Mouse (Mus musculus): ENCODE data around the gene Mrln. TPM values are rescaled to one million over a fixed set of nuclear protein-coding genes. Genes with fewer than 3 reads are reported as not detected.
"Not testable (repeated sequence)": the region's sequence is repeated elsewhere in the genome, so short reads cannot be mapped to it uniquely, and the experiment has no call there.

Mrln gene
- polyA plus RNA-seq, 1 experiment from 2014 or later, result not detected

- H3K4me3 ChIP-seq, result no peak overlapping the region
- no peak for ATAC-seq (ENCODE audit: borderline replicate concordance, extremely low read depth, low FRiP score, low TSS enrichment)
- no peaks in the 10 kb centered on the region for H3K27me3 ChIP-seq
- H3K4me2 ChIP-seq, result no peak overlapping the region
- WGBS, result 80% methylated on average over 6 of the region's 6 CpGs
- H3K27ac ChIP-seq, result no peak overlapping the region
- H3K9ac ChIP-seq, result no peak overlapping the region
- peaks cover 8% of the 10 kb centered on the region; the same call in 1 of the 2 replicates for H3K36me3 ChIP-seq
- no peaks in the 10 kb centered on the region for H3K9me3 ChIP-seq
- H3K4me1 ChIP-seq, result peaks cover 9% of the 10 kb centered on the region; the same call in 1 of the 2 replicates
Observed at GRCm38 (mm10) chr10:70196666-70197065, 7.8 kb upstream of the Mrln start.

- no peak for ATAC-seq (ENCODE audit: borderline replicate concordance, extremely low read depth, low FRiP score, low TSS enrichment)
- no peaks in the 10 kb centered on the region for H3K27me3 ChIP-seq
- H3K36me3 ChIP-seq, result peaks cover 5% of the 10 kb centered on the region; the same call in 1 of the 2 replicates
- no peak overlapping the region for H3K4me2 ChIP-seq
- WGBS, result 82% methylated on average over 2 of the region's 2 CpGs
- H3K9me3 ChIP-seq, result no peaks in the 10 kb centered on the region
- peaks cover 9% of the 10 kb centered on the region; the same call in 1 of the 2 replicates for H3K4me1 ChIP-seq
- no peak overlapping the region for H3K9ac ChIP-seq
- no peak overlapping the region for H3K4me3 ChIP-seq
- H3K27ac ChIP-seq, result no peak overlapping the region
Observed at GRCm38 (mm10) chr10:70197601-70198000, 6.9 kb upstream of the Mrln start.

DNA sequence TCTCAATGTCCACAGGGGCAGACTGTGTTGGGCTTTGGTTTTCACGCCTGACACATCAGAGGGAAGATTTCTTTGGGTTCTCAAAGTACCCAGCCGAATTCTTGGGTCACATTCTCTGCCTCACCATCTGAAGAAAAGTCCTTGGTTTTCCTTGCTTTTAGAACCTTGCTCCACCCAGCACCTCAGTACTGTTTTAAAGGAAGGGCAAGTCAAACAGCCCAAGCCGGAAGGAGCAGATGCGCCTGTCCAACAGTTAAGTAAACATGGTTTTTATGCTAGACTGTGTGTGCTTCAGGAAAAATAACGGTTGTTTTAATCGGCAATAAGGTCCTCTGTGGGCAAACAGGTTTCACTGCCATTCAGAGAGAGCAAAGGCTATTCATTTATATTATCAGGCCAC is 6.5 kb upstream of the Mrln start:
- H3K4me1 ChIP-seq, result peaks cover 9% of the 10 kb centered on the region; the same call in 1 of the 2 replicates
- no peak overlapping the region for H3K9ac ChIP-seq
- 0 out of 2 replicates have a peak, but pooled peaks cover 1% of the 10 kb centered on the region for H3K36me3 ChIP-seq
- H3K4me2 ChIP-seq, result no peak overlapping the region
- no peaks in the 10 kb centered on the region for H3K9me3 ChIP-seq
- no peak for ATAC-seq (ENCODE audit: borderline replicate concordance, extremely low read depth, low FRiP score, low TSS enrichment)
- WGBS, result 40% methylated on average over 6 of the region's 6 CpGs
- H3K4me3 ChIP-seq, result no peak overlapping the region
- H3K27me3 ChIP-seq, result no peaks in the 10 kb centered on the region
- H3K27ac ChIP-seq, result no peak overlapping the region

DNA sequence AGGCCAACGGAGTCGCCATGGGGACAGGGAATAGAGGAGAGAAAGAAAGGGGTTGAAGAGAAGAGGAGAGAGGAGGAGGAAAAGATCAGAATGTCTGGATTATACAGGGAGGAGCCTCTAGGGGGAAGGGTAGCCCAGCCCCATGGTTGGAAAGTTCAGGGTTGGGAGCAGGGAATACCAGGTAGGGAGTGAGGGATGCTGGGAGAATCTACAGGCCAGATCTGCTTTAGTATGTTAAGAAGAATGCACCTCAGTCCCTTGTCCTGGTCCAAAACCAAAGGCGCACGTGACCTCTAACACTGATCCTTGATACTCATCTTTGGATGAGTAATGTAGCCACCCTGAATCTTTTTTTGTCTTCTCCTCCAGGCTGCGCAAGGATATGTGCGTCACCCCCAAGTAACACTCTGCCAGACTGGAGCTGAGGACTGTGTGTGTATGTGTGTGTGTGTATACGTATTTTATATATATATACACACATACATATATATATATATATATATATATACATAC is 5.5 kb upstream of the Mrln start:
- H3K4me3 ChIP-seq, result no peak overlapping the region
- H3K27ac ChIP-seq, result no peak overlapping the region
- no peaks in the 10 kb centered on the region for H3K27me3 ChIP-seq
- H3K9me3 ChIP-seq, result no peaks in the 10 kb centered on the region
- ATAC-seq (ENCODE audit: borderline replicate concordance, extremely low read depth, low FRiP score, low TSS enrichment), result no peak; the same call in 1 of the 2 replicates
- peaks cover 9% of the 10 kb centered on the region; the same call in 1 of the 2 replicates for H3K4me1 ChIP-seq
- H3K36me3 ChIP-seq, result no peaks in the 10 kb centered on the region
- whole genome bisulfite sequencing, result 93% methylated on average over 7 of the region's 7 CpGs
- no peak overlapping the region for H3K9ac ChIP-seq
- H3K4me2 ChIP-seq, result no peak overlapping the region

DNA sequence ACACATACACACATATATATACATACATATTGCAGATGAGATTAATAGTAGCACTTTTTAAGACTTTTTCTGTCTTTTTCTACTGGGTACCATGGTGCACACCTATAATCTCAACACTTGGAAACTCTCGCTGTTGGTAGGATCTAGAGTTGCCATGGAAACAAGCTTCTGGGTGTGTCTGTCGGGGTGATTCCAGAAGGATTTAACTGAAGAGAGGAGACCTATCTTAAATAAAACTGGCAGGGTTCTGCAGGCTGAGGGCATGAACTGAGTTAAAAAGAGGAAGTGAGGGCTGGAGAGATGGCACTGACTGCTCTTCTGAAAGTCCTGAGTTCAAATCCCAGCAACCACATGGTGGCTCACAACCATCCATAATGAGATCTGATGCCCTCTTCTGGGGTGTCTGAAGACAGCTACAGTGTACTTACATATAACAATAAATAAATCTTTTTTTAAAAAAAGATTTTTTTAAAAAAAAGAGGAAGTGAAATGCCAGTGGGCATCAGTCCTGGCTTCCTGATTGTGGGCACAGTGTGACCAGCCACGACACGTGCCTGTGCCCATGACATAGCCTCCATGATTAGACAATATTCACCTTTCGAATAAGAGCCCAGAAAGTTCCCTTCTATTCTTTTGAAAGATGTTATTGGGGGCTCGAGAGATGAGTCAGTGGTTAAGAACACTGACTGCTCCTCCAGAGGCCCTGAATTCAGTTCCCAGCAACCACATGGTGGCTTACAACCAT is 4.8 kb upstream of the Mrln start:
- H3K9me3 ChIP-seq, result no peaks in the 10 kb centered on the region
- WGBS, result 85% methylated on average over 6 of the region's 6 CpGs

GRCm38 (mm10) chr10:70200889-70201500 is 3.5 kb upstream of the Mrln start:
- WGBS, result 61% methylated on average over 12 of the region's 12 CpGs
- Histone ChIP-seq H3K4me2 (no peak overlapping the region), H3K27me3 (no peaks in the 10 kb centered on the region), H3K36me3 (no peaks in the 10 kb centered on the region), H3K9me3 (no peaks in the 10 kb centered on the region), H3K27ac (no peak overlapping the region), H3K9ac (no peak overlapping the region), H3K4me1 (peaks cover 7% of the 10 kb centered on the region), H3K4me3 (no peak overlapping the region)
- ATAC-seq (ENCODE audit: borderline replicate concordance, extremely low read depth, low FRiP score, low TSS enrichment), result no peak

More for the DNA sequence above, 4.8 kb upstream of the Mrln start:
- Histone ChIP-seq H3K27ac (no peak overlapping the region), H3K4me1 (peaks cover 9% of the 10 kb centered on the region), H3K36me3 (no peaks in the 10 kb centered on the region), H3K27me3 (no peaks in the 10 kb centered on the region), H3K4me2 (no peak overlapping the region), H3K4me3 (no peak overlapping the region), H3K9ac (no peak overlapping the region)
- no peak for ATAC-seq (ENCODE audit: borderline replicate concordance, extremely low read depth, low FRiP score, low TSS enrichment)

DNA sequence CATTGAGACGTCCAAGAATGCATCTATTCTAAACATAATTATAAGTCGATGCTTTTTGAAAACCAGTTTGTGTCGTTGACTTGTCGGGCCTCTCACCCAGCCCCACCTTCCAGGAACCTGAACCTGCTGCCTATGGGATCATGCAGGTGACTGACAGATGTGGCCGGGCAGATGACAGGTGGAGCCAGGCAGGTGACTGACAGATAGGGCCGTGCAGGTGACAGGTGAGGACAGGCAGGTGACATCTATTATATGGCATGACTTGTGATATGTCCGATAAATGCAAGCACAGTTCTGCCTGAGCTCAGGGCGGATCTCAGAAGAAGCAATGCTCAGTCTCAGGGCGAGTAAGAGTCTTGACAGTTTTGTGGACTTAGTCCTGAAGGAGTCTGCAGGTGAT is 6.8 kb downstream of the Mrln start:
- 72% methylated on average over 9 of the region's 9 CpGs for WGBS

GRCm38 (mm10) chr10:70220971-70221370 is 16.5 kb downstream of the Mrln start:
- Histone ChIP-seq H3K4me3 (no peak overlapping the region), H3K9me3 (no peaks in the 10 kb centered on the region), H3K36me3 (no peaks in the 10 kb centered on the region), H3K4me2 (no peak overlapping the region), H3K4me1 (peaks cover 18% of the 10 kb centered on the region), H3K9ac (no peak overlapping the region), H3K27ac (no peak overlapping the region), H3K27me3 (no peaks in the 10 kb centered on the region)
- WGBS, result 69% methylated on average over 5 of the region's 5 CpGs
- no peak for ATAC-seq (ENCODE audit: borderline replicate concordance, extremely low read depth, low FRiP score, low TSS enrichment)

More for the DNA sequence above, 6.8 kb downstream of the Mrln start:
- no peak for ATAC-seq (ENCODE audit: borderline replicate concordance, extremely low read depth, low FRiP score, low TSS enrichment)
- Histone ChIP-seq H3K4me1 (no peaks in the 10 kb centered on the region), H3K27me3 (no peaks in the 10 kb centered on the region), H3K9ac (no peak overlapping the region), H3K9me3 (no peaks in the 10 kb centered on the region), H3K4me2 (no peak overlapping the region), H3K4me3 (no peak overlapping the region), H3K36me3 (no peaks in the 10 kb centered on the region), H3K27ac (no peak overlapping the region)

DNA sequence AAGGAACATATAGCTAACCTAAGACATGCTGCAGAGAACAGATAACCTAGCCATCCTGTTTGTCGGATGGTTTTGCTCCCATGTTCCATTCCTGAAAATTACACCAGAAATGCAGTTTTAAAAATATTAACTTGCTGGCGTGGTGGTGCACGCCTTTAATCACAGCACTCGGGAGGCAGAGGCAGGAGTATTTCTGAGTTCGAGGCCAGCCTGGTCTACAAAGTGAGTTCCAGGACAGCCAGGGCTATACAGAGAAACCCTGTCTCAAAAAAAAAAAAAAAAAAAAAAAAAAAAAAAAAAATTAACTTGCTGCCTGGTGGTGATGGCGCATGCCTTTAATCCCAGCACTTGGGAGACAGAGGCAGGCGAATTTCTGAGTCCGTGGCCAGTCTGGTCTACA is 17.8 kb downstream of the Mrln start:
- peaks cover 20% of the 10 kb centered on the region for H3K4me1 ChIP-seq
- H3K4me3 ChIP-seq; H3K36me3 ChIP-seq; H3K9ac ChIP-seq; ATAC-seq (ENCODE audit: borderline replicate concordance, extremely low read depth, low FRiP score, low TSS enrichment); H3K27ac ChIP-seq; H3K4me2 ChIP-seq; H3K27me3 ChIP-seq; H3K9me3 ChIP-seq: not testable (repeated sequence)
- WGBS, result 90% methylated on average over 8 of the region's 8 CpGs

DNA sequence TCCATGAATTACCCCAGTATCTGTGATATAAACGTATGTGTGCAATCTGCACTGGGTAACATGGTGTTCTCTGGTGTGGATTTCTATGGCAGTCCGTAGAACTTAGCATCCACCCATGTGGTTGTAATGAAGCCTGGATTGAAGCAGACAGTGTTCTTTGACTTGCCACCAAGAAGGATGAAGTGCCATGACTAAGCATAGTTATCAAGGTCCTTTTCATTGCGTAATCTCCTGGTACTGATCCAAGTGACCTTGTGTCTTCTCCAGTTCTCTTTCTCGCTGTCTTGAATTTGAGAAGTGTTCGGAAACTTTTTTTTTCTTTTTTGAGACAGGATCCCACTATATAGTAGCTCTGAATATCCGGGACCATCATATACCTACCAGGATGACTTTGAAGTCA is 20.1 kb downstream of the Mrln start:
- H3K27me3 ChIP-seq, result no peaks in the 10 kb centered on the region
- no peaks in the 10 kb centered on the region for H3K9me3 ChIP-seq
- no peak overlapping the region for H3K4me2 ChIP-seq
- H3K4me3 ChIP-seq, result no peak overlapping the region
- ATAC-seq (ENCODE audit: borderline replicate concordance, extremely low read depth, low FRiP score, low TSS enrichment), result no peak
- no peak overlapping the region for H3K9ac ChIP-seq
- no peaks in the 10 kb centered on the region for H3K36me3 ChIP-seq
- H3K27ac ChIP-seq, result no peak overlapping the region
- peaks cover 27% of the 10 kb centered on the region for H3K4me1 ChIP-seq
- 61% methylated on average over 6 of the region's 6 CpGs for WGBS

GRCm38 (mm10) chr10:70225760-70226159 is 21.3 kb downstream of the Mrln start:
- ATAC-seq (ENCODE audit: borderline replicate concordance, extremely low read depth, low FRiP score, low TSS enrichment), result peak; percentile 69
- Histone ChIP-seq H3K27ac (peak overlapping the region; percentile 55; the same call in 1 of the 2 replicates), H3K9me3 (no peaks in the 10 kb centered on the region), H3K9ac (no peak overlapping the region), H3K36me3 (no peaks in the 10 kb centered on the region), H3K4me2 (no peak overlapping the region), H3K4me3 (no peak overlapping the region), H3K4me1 (peaks cover 27% of the 10 kb centered on the region), H3K27me3 (no peaks in the 10 kb centered on the region)
- 30% methylated on average over 6 of the region's 6 CpGs for WGBS

- peak; percentile 79 for ATAC-seq (ENCODE audit: borderline replicate concordance, extremely low read depth, low FRiP score, low TSS enrichment)
- no peaks in the 10 kb centered on the region for H3K9me3 ChIP-seq
Observed at GRCm38 (mm10) chr10:70226608-70227007, 22.1 kb downstream of the Mrln start.

More at GRCm38 (mm10) chr10:70226608-70227007, 22.1 kb downstream of the Mrln start:
- Histone ChIP-seq H3K4me2 (no peak overlapping the region), H3K4me1 (peaks cover 27% of the 10 kb centered on the region), H3K27ac (peak overlapping the region; percentile 29; the same call in 1 of the 2 replicates), H3K27me3 (no peaks in the 10 kb centered on the region), H3K36me3 (no peaks in the 10 kb centered on the region), H3K9ac (no peak overlapping the region), H3K4me3 (no peak overlapping the region)
